Mouse (Mus musculus) myocyte (in vitro differentiated cells): ENCODE data around the gene Ttf1.

Source experiments
- E2F4 ChIP-seq: IDR thresholded peaks from one replicate; pipeline ENCODE4 v1.6.1; 2011; ENCODE audit warnings: mild to moderate bottlenecking, control low read depth, moderate library complexity; ENCODE audit not compliant: insufficient read depth
- MAX ChIP-seq: IDR thresholded peaks from one replicate; pipeline ENCODE4 v1.6.1; 2011; ENCODE audit warnings: low read depth, mild to moderate bottlenecking, control low read depth
- MYOD1 ChIP-seq, 3 experiments: IDR thresholded peaks; one replicate each; pipeline ENCODE4 v1.6.1; 2011; ENCODE audit warnings: control low read depth in 2 of 3, low read depth in 2 of 3, mild to moderate bottlenecking in 2 of 3, moderate library complexity in 1 of 3; ENCODE audit not compliant: insufficient read length in 2 of 3, control insufficient read depth in 1 of 3
- MYOG ChIP-seq, 3 experiments: IDR thresholded peaks; one replicate each; pipeline ENCODE4 v1.6.1; 2011; ENCODE audit warnings: control low read depth in 2 of 3, low read depth in 2 of 3, mild to moderate bottlenecking in 2 of 3; ENCODE audit not compliant: insufficient read length in 2 of 3, control insufficient read depth in 1 of 3, insufficient read depth in 1 of 3
- POLR2A ChIP-seq: IDR thresholded peaks from one replicate; pipeline ENCODE4 v1.6.1; 2011; ENCODE audit warnings: low read depth, mild to moderate bottlenecking, control low read depth, moderate library complexity; ENCODE audit not compliant: insufficient read length
- POLR2AphosphoS2 ChIP-seq: IDR thresholded peaks from one replicate; pipeline ENCODE4 v1.6.1; 2011; ENCODE audit warnings: low read depth, control low read depth; ENCODE audit not compliant: insufficient read length
- SRF ChIP-seq: IDR thresholded peaks from one replicate; pipeline ENCODE4 v1.6.1; 2011; ENCODE audit warnings: low read depth; ENCODE audit not compliant: control insufficient read depth, insufficient read length
- TCF12 ChIP-seq: IDR thresholded peaks from one replicate; pipeline ENCODE4 v1.6.1; 2011; ENCODE audit warnings: mild to moderate bottlenecking, control low read depth; ENCODE audit not compliant: poor library complexity, insufficient read depth, severe bottlenecking
- TCF3 ChIP-seq: IDR thresholded peaks from one replicate; pipeline ENCODE4 v1.6.1; 2011; ENCODE audit warnings: low read depth, control low read depth; ENCODE audit not compliant: insufficient read length
- USF1 ChIP-seq: IDR thresholded peaks from one replicate; pipeline ENCODE4 v1.6.1; 2011; ENCODE audit warnings: low read depth, mild to moderate bottlenecking, control low read depth, moderate library complexity

GRCm38 (mm10) chr2:29075331-29076070 lies 15.4 kb downstream of the Ttf1 start:
- no peak for TF ChIP-seq USF1
- no peak for TF ChIP-seq POLR2A
- no peak for TF ChIP-seq E2F4
- no peak for TF ChIP-seq TCF3
- no peak for TF ChIP-seq MAX
- TF ChIP-seq POLR2AphosphoS2 = no peak
- no peak for TF ChIP-seq MYOD1 (IDR thresholded peaks at IDR 0.05; ENCODE audit: control insufficient read depth in 1 of 3, insufficient read length in 2 of 3, low read depth in 2 of 3)
- no peak for TF ChIP-seq MYOG (IDR thresholded peaks at IDR 0.05; ENCODE audit: control insufficient read depth in 1 of 3, insufficient read depth in 1 of 3, insufficient read length in 2 of 3, low read depth in 2 of 3)
- TF ChIP-seq TCF12 = no peak
- no peak for TF ChIP-seq SRF
